Mouse (Mus musculus): ENCODE results near the gene Slc4a2. TPM values are rescaled to one million over a fixed set of nuclear protein-coding genes. Genes with fewer than 3 reads are reported as not detected.
"Not testable (repeated sequence)": the region's sequence is repeated elsewhere in the genome, so short reads cannot be mapped to it uniquely, and the experiment has no call there.

Slc4a2 gene
- polyA plus RNA-seq, 1 experiment from 2014 or later = 41.0 TPM

DNA sequence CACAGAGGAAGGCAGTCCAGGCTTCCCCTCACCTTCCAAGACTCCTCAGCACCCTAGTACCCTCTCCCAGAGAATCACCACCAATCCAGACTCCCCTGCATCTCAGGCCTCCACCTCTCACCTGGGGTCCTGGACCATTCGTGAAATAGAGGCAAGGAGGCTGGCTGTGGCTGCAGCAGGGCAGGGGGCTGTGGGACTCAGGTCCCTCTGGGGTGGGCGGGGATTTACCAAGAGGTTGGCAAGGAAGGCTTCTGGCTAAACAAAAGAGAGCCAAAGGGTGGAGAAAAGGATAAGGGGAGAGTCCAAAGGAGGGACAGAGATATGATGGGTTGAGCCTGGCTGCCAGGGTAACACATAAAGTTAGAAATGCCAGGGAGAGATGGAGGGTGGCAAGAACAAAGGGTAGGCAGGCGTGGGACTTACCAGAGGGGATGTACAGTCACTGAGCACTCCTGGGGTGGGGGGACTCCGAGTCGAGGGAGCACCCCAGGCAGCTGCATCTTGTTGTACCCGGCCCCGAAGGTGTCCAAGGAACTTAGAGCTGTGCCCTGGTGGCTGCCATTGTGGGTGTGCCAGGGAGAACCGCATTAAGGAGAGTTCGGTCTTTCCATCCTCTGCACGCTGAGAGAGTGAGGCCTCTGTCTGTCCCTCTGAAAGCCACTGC is 37.6 kb upstream of the Slc4a2 start:
- H3K27ac ChIP-seq = no peak overlapping the region
- no peak overlapping the region for H3K4me2 ChIP-seq
- peaks cover 27% of the 10 kb centered on the region for H3K4me1 ChIP-seq
- H3K4me3 ChIP-seq = no peak overlapping the region
- 80% methylated on average over 10 of the region's 10 CpGs for WGBS
- no peak for ATAC-seq (ENCODE audit: insufficient number of reproducible peaks, insufficient read depth, low FRiP score, low TSS enrichment, low read depth)
- H3K9me3 ChIP-seq = no peaks in the 10 kb centered on the region
- H3K9ac ChIP-seq = no peak overlapping the region
- H3K27me3 ChIP-seq = peaks cover 53% of the 10 kb centered on the region
- H3K36me3 ChIP-seq = no peaks in the 10 kb centered on the region

DNA sequence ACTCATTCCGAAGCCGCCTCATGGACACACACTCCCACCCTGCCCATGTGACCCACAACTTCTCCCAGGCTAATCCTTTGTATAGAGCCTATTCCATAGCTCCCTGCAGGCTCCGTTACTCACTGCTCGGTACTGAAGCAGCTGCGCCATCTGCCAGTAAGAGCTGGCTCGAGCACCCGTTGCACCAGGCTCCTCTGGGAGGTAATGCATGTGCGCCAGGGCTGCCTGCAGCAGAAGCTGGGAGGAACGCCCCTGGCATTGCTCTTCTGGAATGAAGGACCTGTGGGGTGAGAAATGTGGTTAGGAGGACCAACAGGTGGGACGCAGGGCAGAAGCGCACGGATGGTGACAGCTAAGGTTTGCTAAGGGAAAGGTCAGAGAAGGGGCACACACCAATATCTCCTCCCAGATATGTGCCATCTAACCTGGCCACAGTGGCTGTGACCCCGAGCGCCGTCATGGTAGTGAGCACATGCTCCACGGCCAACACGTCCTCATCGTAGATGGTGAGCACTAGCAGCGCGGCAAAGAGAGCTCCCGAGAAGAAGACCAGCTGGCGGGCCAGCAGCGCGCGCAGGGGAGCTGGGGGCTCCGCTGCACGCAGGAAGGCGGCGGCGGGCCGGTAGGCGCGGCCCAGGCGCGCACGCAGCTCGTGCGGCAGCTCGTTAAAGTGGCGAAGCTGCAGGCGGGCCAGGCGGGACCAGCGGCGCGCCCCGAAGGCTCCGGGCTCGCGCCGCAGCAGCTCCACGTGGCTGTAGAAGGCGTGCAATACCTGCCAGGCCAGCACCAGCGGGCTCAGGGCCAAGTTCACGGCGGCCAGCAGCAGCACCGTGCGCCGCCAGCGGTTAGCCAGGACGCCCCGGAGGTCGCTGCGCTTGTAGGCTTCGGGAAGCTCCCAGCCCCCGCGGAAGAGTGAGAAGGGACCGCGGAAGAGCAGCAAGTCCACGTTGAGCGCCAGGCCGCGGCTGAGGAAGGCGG is 36.1 kb upstream of the Slc4a2 start:
- Histone ChIP-seq H3K9ac (peak overlapping the region; percentile 73), H3K27ac (no peak overlapping the region), H3K36me3 (no peaks in the 10 kb centered on the region), H3K4me2 (peak overlapping the region; percentile 99), H3K4me3 (peak overlapping the region; percentile 53), H3K9me3 (no peaks in the 10 kb centered on the region), H3K27me3 (peaks cover 53% of the 10 kb centered on the region), H3K4me1 (peaks cover 27% of the 10 kb centered on the region)
- 1% methylated on average over 73 of the region's 73 CpGs for WGBS
- no peak for ATAC-seq (ENCODE audit: insufficient number of reproducible peaks, insufficient read depth, low FRiP score, low TSS enrichment, low read depth)

DNA sequence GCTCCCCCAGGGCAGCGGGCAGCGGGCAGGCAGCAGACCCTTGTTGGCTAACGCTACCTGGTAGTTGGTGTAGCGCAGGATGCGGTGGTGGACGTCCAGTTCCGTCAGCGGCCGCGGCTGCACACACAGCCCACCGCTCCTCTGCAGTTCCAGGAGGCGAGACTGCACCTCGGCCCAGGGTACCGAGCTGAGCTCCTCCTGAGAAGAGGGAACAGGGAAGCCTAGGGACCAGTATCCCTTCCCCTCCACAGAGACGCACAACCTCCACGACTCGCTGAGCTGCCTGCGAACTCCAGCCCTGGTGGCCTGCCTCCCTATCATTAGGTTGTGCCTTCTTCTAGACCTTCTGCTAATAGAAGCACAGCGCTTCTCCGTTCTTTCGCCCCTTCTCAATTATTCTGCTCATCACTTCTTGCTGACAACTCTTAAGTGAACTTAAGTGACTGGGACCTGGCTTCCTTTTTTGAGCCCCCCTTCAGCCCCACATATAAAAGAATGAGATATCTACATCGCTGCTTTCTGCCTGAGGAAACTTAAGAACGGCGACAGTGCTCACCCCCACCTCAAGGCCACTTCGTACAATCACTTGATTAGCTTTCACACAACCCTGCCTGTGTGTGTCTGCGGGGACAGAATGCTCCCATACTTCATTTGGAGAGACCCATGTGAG is 35.3 kb upstream of the Slc4a2 start:
- no peak overlapping the region for H3K27ac ChIP-seq
- no peaks in the 10 kb centered on the region for H3K9me3 ChIP-seq
- peak overlapping the region; percentile 73 for H3K9ac ChIP-seq
- no peak for ATAC-seq (ENCODE audit: insufficient number of reproducible peaks, insufficient read depth, low FRiP score, low TSS enrichment, low read depth)
- H3K4me3 ChIP-seq = peak overlapping the region; percentile 53
- peaks cover 53% of the 10 kb centered on the region for H3K27me3 ChIP-seq
- no peaks in the 10 kb centered on the region for H3K36me3 ChIP-seq
- H3K4me1 ChIP-seq = peaks cover 21% of the 10 kb centered on the region
- 21% methylated on average over 26 of the region's 26 CpGs for WGBS
- H3K4me2 ChIP-seq = peak overlapping the region; percentile 99

DNA sequence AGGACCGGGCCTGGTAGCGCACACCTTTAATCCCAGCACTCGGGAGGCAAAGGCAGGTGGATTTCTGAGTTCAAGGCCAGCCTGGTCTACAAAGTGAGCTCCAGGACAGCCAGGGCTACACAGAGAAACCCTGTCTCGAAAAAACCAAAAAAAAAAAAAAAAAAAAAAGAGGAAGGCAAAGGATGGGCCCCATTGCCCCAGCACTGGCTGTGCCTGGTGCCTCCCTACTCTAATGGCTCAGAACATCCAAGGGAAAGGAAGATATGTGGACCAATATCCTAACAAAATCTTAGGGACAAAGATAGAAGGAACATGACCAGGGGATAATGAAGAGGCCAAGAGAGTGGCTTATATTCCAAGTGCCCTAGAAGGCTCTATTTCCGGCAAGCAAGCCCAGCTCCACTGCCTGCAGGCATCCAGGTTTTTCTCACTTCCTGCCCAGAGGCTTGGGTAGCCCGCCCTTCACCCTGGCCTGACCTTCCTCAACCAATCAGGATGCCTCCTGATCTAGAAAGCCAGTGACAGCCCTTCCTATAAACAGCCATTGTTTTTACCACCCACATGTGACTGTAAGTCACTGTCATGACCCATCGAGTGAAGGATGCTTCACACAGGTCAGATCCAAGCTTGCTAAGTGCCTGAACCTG is 34.5 kb upstream of the Slc4a2 start:
- 54% methylated on average over 7 of the region's 7 CpGs for WGBS
- Histone ChIP-seq H3K9me3 (no peaks in the 10 kb centered on the region), H3K4me3 (no peak overlapping the region), H3K4me2 (no peak overlapping the region), H3K36me3 (no peaks in the 10 kb centered on the region), H3K4me1 (peaks cover 15% of the 10 kb centered on the region), H3K9ac (no peak overlapping the region), H3K27ac (no peak overlapping the region), H3K27me3 (peaks cover 53% of the 10 kb centered on the region)
- ATAC-seq (ENCODE audit: insufficient number of reproducible peaks, insufficient read depth, low FRiP score, low TSS enrichment, low read depth) = no peak

DNA sequence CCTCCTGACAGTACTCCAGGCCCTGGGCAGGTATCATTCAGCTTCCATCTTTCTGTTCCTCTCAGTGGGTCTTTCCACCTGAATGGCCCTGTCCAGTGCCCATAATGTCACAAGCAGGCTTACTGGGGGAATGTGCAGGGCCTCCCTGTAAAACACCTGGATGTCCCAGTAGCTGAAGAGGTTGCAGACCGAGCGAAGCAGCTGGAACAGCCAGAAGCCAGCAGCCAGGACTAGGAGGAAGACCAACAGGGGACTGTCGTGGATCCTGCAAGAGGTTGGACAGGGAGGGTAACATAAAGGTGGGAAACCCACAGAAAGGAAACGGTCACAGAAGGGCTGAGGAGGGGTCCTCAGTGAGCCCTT is 34.0 kb upstream of the Slc4a2 start:
- H3K4me3 ChIP-seq = no peak overlapping the region
- WGBS = 72% methylated on average over 4 of the region's 4 CpGs
- no peaks in the 10 kb centered on the region for H3K36me3 ChIP-seq
- no peaks in the 10 kb centered on the region for H3K9me3 ChIP-seq
- peaks cover 15% of the 10 kb centered on the region for H3K4me1 ChIP-seq
- H3K4me2 ChIP-seq = no peak overlapping the region
- peaks cover 51% of the 10 kb centered on the region for H3K27me3 ChIP-seq
- H3K27ac ChIP-seq = no peak overlapping the region
- no peak overlapping the region for H3K9ac ChIP-seq
- no peak for ATAC-seq (ENCODE audit: insufficient number of reproducible peaks, insufficient read depth, low FRiP score, low TSS enrichment, low read depth)

DNA sequence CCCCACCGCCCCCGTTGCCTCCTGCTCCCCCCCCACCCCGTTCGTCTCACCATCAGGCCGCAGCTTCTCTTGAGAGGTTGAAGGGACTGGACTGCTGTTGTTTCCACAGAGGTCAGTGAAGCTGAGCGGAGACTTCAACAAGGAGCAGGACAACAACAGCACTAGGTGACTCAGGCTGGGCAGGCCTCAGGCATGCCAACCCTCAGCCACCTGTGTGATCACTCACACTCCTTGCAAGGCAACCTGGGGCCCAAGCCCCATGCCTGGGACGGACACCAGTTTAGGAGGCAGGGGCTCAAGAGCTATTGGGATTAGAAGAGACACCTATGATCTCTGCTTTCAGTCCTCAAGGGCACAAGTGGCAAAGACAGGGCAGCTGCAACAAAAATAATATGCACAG is 31.8 kb upstream of the Slc4a2 start, which contains the start of gene Atg9b:
Atg9b (minus strand) TSS at position 280 of the 400 bp plus-strand sequence.
- H3K9me3 ChIP-seq = no peaks in the 10 kb centered on the region
- H3K36me3 ChIP-seq = no peaks in the 10 kb centered on the region
- H3K4me2 ChIP-seq = no peak within 1 kb of the TSS
- ATAC-seq (ENCODE audit: insufficient number of reproducible peaks, insufficient read depth, low FRiP score, low TSS enrichment, low read depth) = no peak
- no peak within 1 kb of the TSS for H3K27ac ChIP-seq
- H3K9ac ChIP-seq = no peak within 1 kb of the TSS
- 79% methylated on average over 7 of the region's 7 CpGs for WGBS
- H3K4me1 ChIP-seq = peaks cover 15% of the 10 kb centered on the region
- H3K4me3 ChIP-seq = no peak within 1 kb of the TSS
- H3K27me3 ChIP-seq = peaks cover 30% of the 10 kb centered on the region

DNA sequence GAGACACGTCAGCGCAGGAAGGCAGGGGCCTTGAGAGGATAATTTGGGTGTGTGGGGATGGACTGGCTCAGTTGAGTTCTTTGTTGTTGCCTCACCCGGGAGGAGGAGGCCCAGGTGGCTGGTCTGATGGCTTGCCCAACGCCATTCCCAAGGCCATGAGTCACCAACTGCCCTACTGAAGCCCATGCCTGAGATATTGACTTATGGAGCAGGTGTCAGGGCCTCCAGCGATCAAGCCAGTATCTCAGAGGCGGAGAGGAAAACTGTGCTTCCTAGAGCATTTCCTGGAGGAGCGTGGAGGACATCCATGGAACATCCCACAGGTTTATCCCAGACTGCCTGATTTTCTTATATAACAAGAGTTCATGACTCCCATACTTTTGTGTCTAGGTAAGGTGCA is 30.9 kb upstream of the Slc4a2 start:
- Histone ChIP-seq H3K4me2 (no peak overlapping the region), H3K4me1 (peaks cover 8% of the 10 kb centered on the region), H3K4me3 (no peak overlapping the region), H3K9ac (no peak overlapping the region), H3K27ac (no peak overlapping the region), H3K36me3 (no peaks in the 10 kb centered on the region), H3K27me3 (peaks cover 21% of the 10 kb centered on the region), H3K9me3 (no peaks in the 10 kb centered on the region)
- no peak for ATAC-seq (ENCODE audit: insufficient number of reproducible peaks, insufficient read depth, low FRiP score, low TSS enrichment, low read depth)
- 72% methylated on average over 7 of the region's 7 CpGs for WGBS

DNA sequence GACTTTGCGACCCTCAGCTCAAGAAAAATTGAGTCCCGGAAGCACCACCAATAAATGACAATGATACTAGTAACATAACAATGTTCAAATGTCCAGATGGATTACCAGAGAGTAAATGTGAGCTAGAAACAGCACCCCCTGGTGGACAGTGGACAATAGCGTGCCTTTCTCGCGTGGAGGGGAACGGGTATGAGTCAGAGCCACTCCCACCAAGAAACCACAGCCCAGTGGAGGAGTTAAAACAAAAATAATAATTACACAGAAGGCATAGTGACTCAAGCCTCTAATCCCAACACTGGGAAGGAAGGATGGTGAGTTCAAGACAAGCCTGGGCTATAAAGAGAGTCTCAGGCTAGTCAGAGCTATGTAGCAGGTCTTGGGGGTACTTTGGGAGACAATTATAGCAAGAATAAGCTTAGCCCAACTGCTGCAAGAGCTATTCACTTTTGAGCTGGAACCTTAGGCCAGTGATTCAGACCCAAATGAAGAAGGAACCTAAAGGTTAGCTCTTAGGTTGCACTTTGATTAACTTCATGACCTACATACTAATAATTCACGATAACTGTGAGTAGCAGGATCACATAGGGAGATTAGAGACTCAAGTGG is 30.1 kb upstream of the Slc4a2 start, which contains the start of gene Abcb8:
Abcb8 (plus strand) TSS at position 272 of the 606 bp plus-strand sequence.
- H3K4me1 ChIP-seq = peaks cover under 1% of the 10 kb centered on the region; the same call in 1 of the 2 replicates
- 21% methylated on average over 7 of the region's 7 CpGs for WGBS
- H3K36me3 ChIP-seq = no peaks in the 10 kb centered on the region
- H3K27ac ChIP-seq = peak within 1 kb of the TSS; percentile 49; the same call in 1 of the 2 replicates
- H3K4me3 ChIP-seq = peak within 1 kb of the TSS; percentile 60
- H3K9me3 ChIP-seq = no peaks in the 10 kb centered on the region
- peak within 1 kb of the TSS; percentile 66 for H3K4me2 ChIP-seq
- no peak for ATAC-seq (ENCODE audit: insufficient number of reproducible peaks, insufficient read depth, low FRiP score, low TSS enrichment, low read depth)
- H3K27me3 ChIP-seq = peaks cover 13% of the 10 kb centered on the region
- H3K9ac ChIP-seq = peak within 1 kb of the TSS; percentile 69

DNA sequence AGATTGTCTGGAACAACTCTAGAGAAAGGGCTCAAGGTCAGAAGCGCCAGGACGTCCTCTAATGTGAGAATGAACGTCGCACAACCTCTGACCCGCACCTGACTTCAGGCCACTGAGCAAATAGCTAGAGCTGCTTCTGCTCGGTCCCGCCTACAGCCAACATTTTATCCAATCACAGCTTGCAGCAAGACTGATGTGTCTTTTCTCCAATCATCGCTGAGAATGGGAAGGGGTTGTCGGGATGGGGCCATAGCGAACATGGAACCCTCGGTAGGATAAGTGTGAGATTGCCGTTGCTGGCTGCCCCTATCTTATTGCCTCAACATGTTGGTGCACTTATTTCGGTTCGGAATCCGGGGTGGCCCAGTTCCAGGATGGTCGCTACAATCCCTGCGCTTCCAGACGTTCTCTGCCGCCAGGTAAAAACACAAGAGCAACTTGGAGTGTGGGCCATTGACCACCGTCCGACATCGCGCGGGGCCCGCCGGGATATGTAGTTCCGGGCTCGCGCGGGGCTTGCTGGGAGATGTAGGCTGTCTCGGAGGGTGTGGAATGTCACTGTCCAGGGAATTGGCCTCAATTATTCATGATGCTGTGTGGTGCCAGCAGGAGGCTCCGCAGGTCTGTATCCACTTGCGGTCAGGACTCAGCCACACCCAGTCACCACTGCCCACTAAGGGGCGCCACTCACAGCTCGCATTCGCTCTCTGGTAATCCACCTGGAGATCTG is 29.3 kb upstream of the Slc4a2 start:
- Histone ChIP-seq H3K27ac (peak overlapping the region; percentile 49; the same call in 1 of the 2 replicates), H3K9ac (peak overlapping the region; percentile 69), H3K4me2 (peak overlapping the region; percentile 66), H3K4me1 (no peaks in the 10 kb centered on the region), H3K27me3 (peaks cover 5% of the 10 kb centered on the region), H3K4me3 (peak overlapping the region; percentile 60), H3K9me3 (no peaks in the 10 kb centered on the region), H3K36me3 (no peaks in the 10 kb centered on the region)
- WGBS = 1% methylated on average over 36 of the region's 36 CpGs
- ATAC-seq (ENCODE audit: insufficient number of reproducible peaks, insufficient read depth, low FRiP score, low TSS enrichment, low read depth) = peak; percentile 92

DNA sequence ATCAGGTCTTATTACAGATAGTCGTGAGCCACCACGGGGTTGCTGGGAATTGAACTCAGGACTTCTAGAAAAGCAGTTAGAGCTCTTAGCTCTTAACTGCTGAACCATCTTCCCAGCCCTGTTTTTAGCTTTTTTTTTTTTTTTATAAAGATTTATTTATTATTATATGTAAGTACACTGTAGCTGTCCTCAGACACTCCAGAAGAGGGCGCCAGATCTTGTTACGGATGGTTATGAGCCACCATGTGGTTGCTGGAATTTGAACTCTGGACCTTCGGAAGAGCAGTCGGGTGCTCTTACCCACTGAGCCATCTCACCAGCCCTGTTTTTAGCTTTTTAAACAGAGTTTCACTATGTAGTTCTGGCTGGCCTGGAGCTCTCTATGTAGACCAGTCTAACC is 27.4 kb upstream of the Slc4a2 start:
- H3K27me3 ChIP-seq; H3K4me1 ChIP-seq; H3K4me3 ChIP-seq; H3K9ac ChIP-seq; ATAC-seq (ENCODE audit: insufficient number of reproducible peaks, insufficient read depth, low FRiP score, low TSS enrichment, low read depth); H3K9me3 ChIP-seq; H3K27ac ChIP-seq; H3K4me2 ChIP-seq: not testable (repeated sequence)
- 87% methylated on average over 6 of the region's 6 CpGs for WGBS
- peaks cover 12% of the 10 kb centered on the region; the same call in 1 of the 2 replicates for H3K36me3 ChIP-seq
